Mouse (Mus musculus) ES-E14 (cell line): ENCODE results near the gene Edil3. TPM values are rescaled to one million over a fixed set of nuclear protein-coding genes. Genes with fewer than 3 reads are reported as not detected.

Experiments used
- DNase-seq: peaks from one replicate; pipeline ENCODE4 v3.0.0-alpha.2; 2013; ENCODE audit warnings: low read depth, low spot score
- H3K27ac ChIP-seq: 2 replicates; pipeline ENCODE4 v1.5.1; 2012; ENCODE audit warnings: low read depth, mild to moderate bottlenecking, low read length, moderate library complexity, mixed read lengths; ENCODE audit not compliant: poor library complexity, insufficient read depth, severe bottlenecking
- H3K36me3 ChIP-seq: 2 replicates; pipeline ENCODE4 v1.6.1; 2012; ENCODE audit warnings: mild to moderate bottlenecking, low read length, moderate library complexity, mixed read lengths; ENCODE audit not compliant: control insufficient read depth, poor library complexity, insufficient read depth, severe bottlenecking
- H3K4me1 ChIP-seq, 2 experiments: fragments of 150-350 bp in 1 of 2; sonication (generic) in 1 of 2; 2 replicates each; pipeline ENCODE4 v1.6.1; 2012; ENCODE audit warnings: low read length in 2 of 2, mild to moderate bottlenecking in 1 of 2, mixed read lengths in 1 of 2; ENCODE audit not compliant: control insufficient read depth in 2 of 2, insufficient read depth in 2 of 2, poor library complexity in 1 of 2
- H3K4me3 ChIP-seq, 2 experiments: fragments of 150-350 bp in 1 of 2; sonication (generic) in 1 of 2; 2 replicates each; pipeline ENCODE4 v1.5.1; 2012; ENCODE audit warnings: low read length in 2 of 2, low read depth in 1 of 2, mild to moderate bottlenecking in 1 of 2, mixed read lengths in 1 of 2; ENCODE audit not compliant: insufficient read depth in 1 of 2, poor library complexity in 1 of 2, severe bottlenecking in 1 of 2
- H3K9ac ChIP-seq: 2 replicates; pipeline ENCODE4 v1.6.1; 2012; ENCODE audit warnings: low read depth, mild to moderate bottlenecking, low read length, mixed read lengths; ENCODE audit not compliant: poor library complexity, insufficient read depth, severe bottlenecking
- H3K9me3 ChIP-seq: fragments of 150-350 bp; sonication (generic); 2 replicates; pipeline ENCODE4 v1.6.1; 2012; ENCODE audit warnings: low read depth, mild to moderate bottlenecking, low read length; ENCODE audit not compliant: control insufficient read depth, insufficient read depth
- CHD2 ChIP-seq: IDR thresholded peaks from 2 replicates; pipeline ENCODE4 v1.6.1; 2014; ENCODE audit warnings: mild to moderate bottlenecking, low read depth, low read length, inconsistent platforms
- HCFC1 ChIP-seq: IDR thresholded peaks from 2 replicates; pipeline ENCODE4 v1.6.1; 2012; ENCODE audit warnings: low read length, inconsistent platforms, borderline replicate concordance; ENCODE audit not compliant: insufficient read depth
- MAFK ChIP-seq: IDR thresholded peaks from 2 replicates; pipeline ENCODE4 v1.6.1; 2014; ENCODE audit warnings: mild to moderate bottlenecking, low read depth, low read length, inconsistent platforms; ENCODE audit not compliant: insufficient read depth
- ZC3H11A ChIP-seq: IDR thresholded peaks from 2 replicates; pipeline ENCODE4 v1.6.1; 2012; ENCODE audit warnings: low read depth, mild to moderate bottlenecking, inconsistent platforms, low read length, borderline replicate concordance
- ZNF384 ChIP-seq: IDR thresholded peaks from 2 replicates; pipeline ENCODE4 v1.6.1; 2012; ENCODE audit warnings: low read depth, low read length, inconsistent platforms
- in situ Hi-C, 2 experiments: fragments of 600-800 bp; cut with MboI; formaldehyde crosslinking; loops; one replicate each; pipeline ENCODE4 v1.15.1; 2025; ENCODE audit warnings: low sequenced_read_pairs in 2 of 2, inconsistent platforms in 1 of 2; ENCODE audit not compliant: unreplicated experiment in 2 of 2
- total RNA-seq: library from RNA; depleted of rRNA; stranded (reverse); fragments of 300-350 nt; gene quantifications from 2 replicates; pipeline ENCODE4 v1.2.3, GENCODE M21; 2012

The Edil3 gene
- total RNA-seq, 1 experiment = 0.89 TPM

- Histone ChIP-seq H3K9me3 (no peaks in the 10 kb centered on the region), H3K4me3 (no peak overlapping the region), H3K36me3 (no peaks in the 10 kb centered on the region), H3K9ac (no peak overlapping the region), H3K27ac (no peak overlapping the region), H3K4me1 (no peaks in the 10 kb centered on the region)
- DNase-seq = no peak
- TF ChIP-seq MAFK (no peak), CHD2 (no peak), ZC3H11A (no peak), HCFC1 (no peak), ZNF384 (no peak)
- in situ Hi-C loops = no loop called here
These were observed 186.6 kb downstream of the Edil3 start for GRCm38 (mm10) chr13:89007696-89008427.

- TF ChIP-seq CHD2 (no peak), ZC3H11A (no peak), HCFC1 (no peak), ZNF384 (no peak), MAFK (no peak)
- in situ Hi-C loops = no loop called here
- H3K9ac ChIP-seq = no peak overlapping the region
- no peak overlapping the region for H3K27ac ChIP-seq
- DNase-seq = no peak
- H3K4me3 ChIP-seq = no peak overlapping the region
- no peaks in the 10 kb centered on the region for H3K4me1 ChIP-seq
- no peaks in the 10 kb centered on the region for H3K9me3 ChIP-seq
- H3K36me3 ChIP-seq = no peaks in the 10 kb centered on the region
These were observed 191.2 kb downstream of the Edil3 start for GRCm38 (mm10) chr13:89012500-89012899.

GRCm38 (mm10) chr13:89029817-89030539, 208.7 kb downstream of the Edil3 start:
- TF ChIP-seq ZNF384 (no peak), ZC3H11A (no peak), HCFC1 (no peak), CHD2 (no peak), MAFK (no peak)

GRCm38 (mm10) chr13:89035711-89036110, 214.4 kb downstream of the Edil3 start:
- no peaks in the 10 kb centered on the region for H3K36me3 ChIP-seq
- TF ChIP-seq ZC3H11A (no peak), MAFK (no peak), HCFC1 (no peak), CHD2 (no peak), ZNF384 (no peak)
- no peaks in the 10 kb centered on the region for H3K9me3 ChIP-seq
- H3K27ac ChIP-seq = no peak overlapping the region
- H3K4me3 ChIP-seq = no peak overlapping the region
- no peaks in the 10 kb centered on the region for H3K4me1 ChIP-seq
- no peak overlapping the region for H3K9ac ChIP-seq
- DNase-seq = no peak
- in situ Hi-C loops = no loop called here

More at GRCm38 (mm10) chr13:89029817-89030539, 208.7 kb downstream of the Edil3 start:
- DNase-seq = no peak
- Histone ChIP-seq H3K36me3 (no peaks in the 10 kb centered on the region), H3K27ac (no peak overlapping the region), H3K4me3 (no peak overlapping the region), H3K4me1 (no peaks in the 10 kb centered on the region), H3K9me3 (no peaks in the 10 kb centered on the region), H3K9ac (no peak overlapping the region)
- in situ Hi-C loops = no loop called here
